Mouse (Mus musculus) cerebellum, adult 2 months (tissue): Measurements from ENCODE around the gene Arhgap4.

Experiments
- CTCF ChIP-seq: fragments of 200-500 bp; IDR thresholded peaks from 2 replicates; pipeline ENCODE4 v1.5.1; 2011; ENCODE audit warnings: low read depth, mild to moderate bottlenecking, control low read depth, low read length, moderate library complexity, borderline replicate concordance; ENCODE audit not compliant: insufficient read depth
- POLR2A ChIP-seq: fragments of 200-500 bp; IDR thresholded peaks from 2 replicates; pipeline ENCODE4 v1.6.1; 2011; ENCODE audit warnings: low read length, control low read depth, borderline replicate concordance; ENCODE audit not compliant: insufficient read depth

GRCm38 (mm10) chrX:73922550-73922882 is 846 bp upstream of the Arhgap4 start:
- no peak for TF ChIP-seq CTCF
- TF ChIP-seq POLR2A = no peak
